Mouse (Mus musculus): ENCODE measurements around the gene Nlrp9a.
"Not testable (repeated sequence)": the region's sequence is repeated elsewhere in the genome, so short reads cannot be mapped to it uniquely, and the experiment has no call there.

Nlrp9a gene

GRCm38 (mm10) chr7:26534723-26535122 is at the start of gene Nlrp9a:
TSS of gene Nlrp9a (plus strand) at chr7:26535023.
- not testable (repeated sequence) for DNase-seq (ENCODE audit: low read depth)

- not testable (repeated sequence) for DNase-seq (ENCODE audit: low read depth)
Observed at GRCm38 (mm10) chr7:26489514-26489913, 45.3 kb upstream of the Nlrp9a start.

- DNase-seq (ENCODE audit: low read depth): no peak
Observed at GRCm38 (mm10) chr7:26589077-26589476, 54.3 kb downstream of the Nlrp9a start.

- no peak for DNase-seq (ENCODE audit: low read depth)
Observed at GRCm38 (mm10) chr7:26589774-26590173, 55.0 kb downstream of the Nlrp9a start.

- DNase-seq (ENCODE audit: low read depth): not testable (repeated sequence)
Observed at GRCm38 (mm10) chr7:26618364-26618763, 83.5 kb downstream of the Nlrp9a start, which contains the start of gene Vmn1r185. TSS of gene Vmn1r185 (minus strand) at chr7:26618464.

Measured in c-Kit-positive CD71-positive TER-119-negative erythroid progenitor cells, embryonic 14.5 days (primary cell).